Mouse (Mus musculus) limb, embryonic 14.5 days (tissue): ENCODE data around the gene Eif5a2. TPM values are rescaled to one million over a fixed set of nuclear protein-coding genes. Genes with fewer than 3 reads are reported as not detected.

Source experiments
- ATAC-seq: fragments of 200-750 bp; cut with Nextera tagmentation; 2 replicates; pipeline ENCODE4 v1.8.0; 2017; ENCODE audit warnings: low read depth, moderate number of reproducible peaks, moderate TSS enrichment; ENCODE audit not compliant: low FRiP score
- DNase-seq: peaks from one replicate; pipeline ENCODE4 v3.0.0-alpha.2; 2015; ENCODE audit warnings: low spot score
- H3K27ac ChIP-seq: fragments of 300-500 bp; sonication (generic); replicated peaks from 2 replicates; pipeline ENCODE4 v1.5.1; 2014; ENCODE audit warnings: low read depth, mild to moderate bottlenecking, low read length, moderate library complexity, mixed read lengths
- H3K27me3 ChIP-seq: fragments of 300-500 bp; sonication (generic); 2 replicates; pipeline ENCODE4 v1.6.1; 2014; ENCODE audit warnings: low read length, mixed read lengths; ENCODE audit not compliant: control insufficient read depth, insufficient read depth
- H3K36me3 ChIP-seq: fragments of 300-500 bp; sonication (generic); 2 replicates; pipeline ENCODE4 v1.6.1; 2014; ENCODE audit warnings: mild to moderate bottlenecking, low read length, moderate library complexity, mixed read lengths; ENCODE audit not compliant: control insufficient read depth, insufficient read depth
- H3K4me1 ChIP-seq: fragments of 300-500 bp; sonication (generic); 2 replicates; pipeline ENCODE4 v1.6.1; 2014; ENCODE audit warnings: antibody characterized with exemption, low read length, mixed read lengths; ENCODE audit not compliant: control insufficient read depth, insufficient read depth
- H3K4me2 ChIP-seq: fragments of 300-500 bp; sonication (generic); replicated peaks from 2 replicates; pipeline ENCODE4 v1.6.1; 2014; ENCODE audit warnings: low read depth, mild to moderate bottlenecking, low read length, moderate library complexity; ENCODE audit not compliant: severe bottlenecking
- H3K4me3 ChIP-seq: fragments of 300-500 bp; sonication (generic); replicated peaks from 2 replicates; pipeline ENCODE4 v1.5.1; 2014; ENCODE audit warnings: low read length
- H3K9ac ChIP-seq: fragments of 300-500 bp; sonication (generic); 2 replicates; pipeline ENCODE4 v1.6.1; 2014; ENCODE audit warnings: mild to moderate bottlenecking, low read depth, low read length, moderate library complexity; ENCODE audit not compliant: severe bottlenecking
- H3K9me3 ChIP-seq: fragments of 300-500 bp; sonication (generic); 2 replicates; pipeline ENCODE4 v1.6.1; 2016; ENCODE audit warnings: low read length; ENCODE audit not compliant: control insufficient read depth
- POLR2A ChIP-seq: fragments of 200-500 bp; IDR thresholded peaks from 2 replicates; pipeline ENCODE4 v1.8.0; 2012; ENCODE audit warnings: inconsistent platforms, mild to moderate bottlenecking, moderate library complexity, borderline replicate concordance; ENCODE audit not compliant: insufficient read depth, insufficient read length; ENCODE audit errors: extremely low read depth
- polyA plus RNA-seq, 2 experiments: library from polyadenylated mRNA; depleted of rRNA in 1 of 2; stranded (reverse) in 1 of 2; unstranded in 1 of 2; fragments of >200 nt; fragmentation: Nextera tagmentation in 1 of 2; extraction: Ambion mirVana in 1 of 2; gene quantifications; 2 replicates each; pipeline versions ENCODE4 v1.2.1 to v1.2.3; 2012 to 2014

Eif5a2 gene
- polyA plus RNA-seq, 2 experiments: 7.2 to 9.6 TPM

DNA sequence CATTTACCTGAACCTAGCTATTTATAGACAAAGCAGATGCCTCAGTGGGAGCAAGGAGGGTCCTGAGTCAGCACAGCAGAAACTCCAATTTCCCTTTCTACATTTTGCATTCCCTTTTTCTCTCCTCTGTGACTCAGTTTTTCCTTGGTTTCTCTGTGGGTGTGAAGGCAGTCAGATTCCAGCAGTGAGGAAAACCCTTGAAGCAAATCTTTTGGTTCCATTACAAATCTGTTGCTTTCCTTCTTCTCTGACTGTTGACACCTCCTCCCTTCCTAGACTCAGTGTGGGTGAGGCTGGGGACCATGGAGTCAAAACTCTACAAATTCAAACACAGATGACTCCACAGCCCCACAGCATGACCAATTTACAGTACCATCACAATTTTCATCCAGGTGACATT, 66.0 kb downstream of the Eif5a2 start:
- no peak overlapping the region for H3K27ac ChIP-seq
- H3K4me2 ChIP-seq: no peak overlapping the region
- no peak overlapping the region for H3K4me3 ChIP-seq
- no peak overlapping the region for H3K9ac ChIP-seq
- no peak for TF ChIP-seq POLR2A
- H3K36me3 ChIP-seq: no peaks in the 10 kb centered on the region
- ATAC-seq: no peak
- no peaks in the 10 kb centered on the region for H3K27me3 ChIP-seq
- H3K4me1 ChIP-seq: 0 out of 2 replicates have a peak, but pooled peaks cover 2% of the 10 kb centered on the region
- no peak for DNase-seq
- no peaks in the 10 kb centered on the region for H3K9me3 ChIP-seq

Other genes starting within 250 kb of the Eif5a2 start
- gene Slc2a2, start 83.4 kb upstream of the Eif5a2 start, polyA plus RNA-seq (2012; rRNA removed): 0.06 and 0.08 TPM in 2 replicates
- gene Slc2a2, start 83.4 kb upstream of the Eif5a2 start, polyA plus RNA-seq (2014; fragmentation: Nextera tagmentation; extraction: Ambion mirVana): not detected in 2 replicates
- gene Rpl22l1, start 24.2 kb downstream of the Eif5a2 start, polyA plus RNA-seq (2012; rRNA removed): 183 and 322 TPM in 2 replicates
- 456 and 519 TPM in 2 replicates for gene Rpl22l1, start 24.2 kb downstream of the Eif5a2 start, polyA plus RNA-seq (2014; fragmentation: Nextera tagmentation; extraction: Ambion mirVana)
- gene Gm1527, start 111.3 kb downstream of the Eif5a2 start, polyA plus RNA-seq (2012; rRNA removed): not detected in 2 replicates
- gene Gm1527, start 111.3 kb downstream of the Eif5a2 start, polyA plus RNA-seq (2014; fragmentation: Nextera tagmentation; extraction: Ambion mirVana): not detected in 2 replicates